Mouse (Mus musculus) neural tube, embryonic 10.5 days (tissue): ENCODE data around the gene Nfasc.

Experiments used
- DNase-seq: peaks from one replicate; pipeline ENCODE4 v3.0.0-alpha.2; 2017; ENCODE audit warnings: low spot score; ENCODE audit errors: extremely low spot score

Gene Nfasc

DNA sequence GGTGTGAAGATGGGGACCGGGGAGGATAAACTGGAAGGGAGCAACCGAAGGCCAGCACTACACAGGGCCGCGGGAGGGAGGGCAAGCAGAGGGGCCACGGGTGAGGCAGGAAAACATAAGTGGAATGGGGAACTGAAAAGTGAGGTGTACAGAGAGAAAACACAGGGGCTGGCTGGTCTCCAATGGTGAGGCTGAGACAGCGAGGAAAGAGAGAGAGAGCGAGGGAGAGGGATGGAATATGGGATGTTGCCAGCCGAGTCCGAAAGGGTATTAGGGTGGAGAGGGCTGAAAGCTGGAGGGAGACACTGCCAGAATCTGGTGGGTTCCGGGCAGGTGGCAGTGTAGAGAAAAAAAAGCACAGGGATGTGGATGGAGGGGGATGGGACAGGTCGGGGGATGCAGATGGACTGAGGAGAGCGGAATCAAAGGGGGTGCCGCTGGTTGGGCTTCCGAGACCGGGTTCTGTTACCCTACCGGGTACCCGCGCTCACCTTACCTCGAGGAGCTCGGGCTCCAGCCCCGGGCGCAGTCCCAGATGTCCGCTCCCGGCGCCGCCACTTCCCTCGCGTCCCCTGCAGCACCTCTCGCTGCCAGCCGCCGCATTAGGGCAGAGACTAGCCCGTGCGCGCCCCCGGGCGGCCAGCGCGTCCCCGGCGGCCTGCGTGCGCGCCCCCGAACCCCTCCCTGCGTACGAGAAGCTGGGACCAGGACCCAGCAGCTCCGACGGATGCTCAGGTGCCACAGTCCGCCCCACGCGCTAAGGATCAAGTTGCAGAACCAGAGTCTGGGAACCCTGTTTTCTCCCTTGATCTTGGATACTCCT lies at the start of gene Nfasc:
TSS of gene Nfasc (minus strand) at position 623 of the 823 bp plus-strand sequence.
- DNase-seq, result peak; percentile 90

- no peak for DNase-seq
These were observed 49.5 kb upstream of the Nfasc start for GRCm38 (mm10) chr1:132791049-132791448.

DNA sequence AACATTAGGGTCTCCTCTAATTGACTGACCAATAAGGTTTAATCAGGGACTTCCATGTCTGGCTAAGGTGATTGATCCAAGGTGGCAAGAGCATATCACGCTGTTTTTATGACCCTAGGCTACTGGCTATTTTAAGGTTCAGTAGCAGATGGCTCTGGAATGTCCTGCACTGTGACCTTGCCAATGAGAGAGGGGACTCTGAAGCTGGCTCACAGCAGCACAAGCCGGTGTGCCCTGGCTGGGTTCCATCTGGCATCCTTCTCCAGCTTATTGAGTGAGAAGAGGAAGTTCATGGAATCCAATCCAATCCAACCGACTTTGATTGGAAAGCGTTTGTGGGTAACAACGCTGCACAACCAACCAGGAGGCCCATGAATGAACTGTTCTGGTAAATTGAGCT lies 45.3 kb upstream of the Nfasc start:
- no peak for DNase-seq

DNA sequence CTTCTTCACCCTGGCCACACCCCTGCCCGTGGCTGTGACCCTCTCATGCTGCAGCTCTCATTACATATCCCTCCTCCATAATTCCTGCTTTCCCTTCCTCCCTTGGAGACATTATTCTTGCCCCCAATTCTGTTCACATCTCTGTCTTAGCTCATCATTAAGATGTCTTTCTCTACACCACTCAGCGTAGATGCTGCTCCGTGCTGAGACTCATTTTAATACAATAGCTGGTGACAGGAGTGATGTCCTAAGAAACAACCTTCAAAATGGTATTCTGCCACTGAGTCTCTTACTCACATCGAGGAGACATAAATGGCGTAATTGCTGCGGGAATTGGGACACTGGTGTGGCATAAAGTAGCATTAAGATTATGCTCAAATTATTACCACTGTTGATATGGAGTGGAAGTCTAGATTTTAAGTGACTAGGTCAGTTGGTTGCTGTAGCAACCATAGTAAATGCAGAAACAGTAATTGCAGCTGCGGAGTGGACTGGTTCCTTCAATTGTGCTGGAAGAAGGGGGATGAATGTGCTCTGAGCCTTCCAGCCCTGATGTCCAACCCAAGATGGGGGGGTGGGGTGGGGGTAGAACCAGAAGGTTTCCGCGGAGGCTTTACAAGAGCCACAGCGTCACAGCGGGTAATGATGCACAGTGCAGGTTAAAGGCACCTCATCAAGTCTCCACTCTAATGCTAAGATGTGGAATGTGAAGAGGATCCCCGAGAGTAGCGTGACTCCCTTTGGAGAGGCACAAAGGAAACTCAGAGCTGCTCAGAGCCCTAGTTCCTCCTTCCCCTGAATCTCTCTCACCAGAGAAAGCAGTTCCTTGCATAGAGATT lies 40.2 kb upstream of the Nfasc start:
- no peak for DNase-seq

DNA sequence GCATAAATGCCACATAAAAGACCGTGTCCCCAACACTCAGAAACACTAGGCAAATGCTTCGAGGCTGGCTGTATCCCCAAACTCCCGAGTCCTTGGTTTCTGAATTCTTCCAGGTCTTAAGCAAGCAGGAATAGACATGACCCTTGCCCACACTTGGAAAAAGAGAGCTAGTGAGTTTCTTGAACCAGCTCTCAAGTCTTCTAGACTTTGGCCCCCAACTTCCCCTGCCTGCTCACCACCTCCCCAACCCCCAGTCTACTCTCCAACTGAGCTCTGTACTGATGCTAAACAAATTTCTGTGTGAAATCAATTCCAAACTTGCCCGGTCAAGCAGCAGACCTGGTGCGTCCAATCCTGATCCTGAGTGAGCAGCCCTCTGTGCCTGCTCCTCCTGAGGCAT lies 39.4 kb upstream of the Nfasc start:
- no peak for DNase-seq

DNA sequence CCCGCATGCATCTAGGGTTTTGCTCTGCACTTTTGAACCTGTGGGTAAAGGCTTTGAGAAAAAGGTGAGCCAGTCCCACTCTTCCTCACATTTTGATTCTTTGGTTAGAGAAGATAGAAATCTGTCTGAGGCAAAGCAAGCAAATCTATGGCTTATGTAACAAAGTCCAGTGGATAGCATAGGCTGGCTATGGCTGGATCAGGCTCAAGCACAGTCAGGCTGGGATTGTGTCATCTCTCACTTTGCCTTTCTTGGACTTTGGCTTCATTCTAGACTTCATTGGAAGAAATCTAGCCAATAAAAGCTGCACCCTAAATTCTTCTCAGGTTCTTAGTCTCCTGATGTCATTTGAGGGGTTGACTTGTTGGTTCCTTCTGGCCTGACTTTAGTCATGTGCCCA lies 38.7 kb upstream of the Nfasc start:
- no peak for DNase-seq

- DNase-seq, result no peak
These were observed 33.4 kb upstream of the Nfasc start for GRCm38 (mm10) chr1:132774959-132775358.

- peak; percentile 41 for DNase-seq
These were observed 29.8 kb upstream of the Nfasc start for GRCm38 (mm10) chr1:132771377-132771776.

GRCm38 (mm10) chr1:132769559-132769958 lies 28.0 kb upstream of the Nfasc start:
- no peak for DNase-seq

GRCm38 (mm10) chr1:132767422-132767821 lies 25.8 kb upstream of the Nfasc start:
- DNase-seq, result no peak

- DNase-seq, result peak; percentile 49
These were observed 24.5 kb upstream of the Nfasc start for GRCm38 (mm10) chr1:132765887-132766651.

GRCm38 (mm10) chr1:132765222-132765621 lies 23.6 kb upstream of the Nfasc start:
- no peak for DNase-seq

DNA sequence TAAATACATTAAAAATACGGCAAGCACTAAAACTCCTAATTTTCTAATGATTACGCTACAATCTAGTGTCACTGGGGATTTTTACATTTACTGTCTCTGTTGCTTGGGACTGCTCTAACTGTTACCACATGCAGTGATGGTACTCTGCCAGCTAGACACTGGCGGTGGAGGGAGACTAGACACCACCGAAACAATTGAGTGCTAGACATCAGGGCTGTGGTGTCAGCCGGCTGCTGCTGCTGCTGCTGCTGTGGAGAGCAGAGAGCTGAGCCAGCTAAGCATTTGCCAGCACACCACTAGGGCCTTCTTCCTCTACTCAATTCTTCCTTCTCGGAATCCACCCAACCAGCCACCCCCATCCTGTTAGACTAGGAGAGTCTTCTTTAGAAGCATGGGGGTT lies 17.8 kb upstream of the Nfasc start:
- no peak for DNase-seq

DNA sequence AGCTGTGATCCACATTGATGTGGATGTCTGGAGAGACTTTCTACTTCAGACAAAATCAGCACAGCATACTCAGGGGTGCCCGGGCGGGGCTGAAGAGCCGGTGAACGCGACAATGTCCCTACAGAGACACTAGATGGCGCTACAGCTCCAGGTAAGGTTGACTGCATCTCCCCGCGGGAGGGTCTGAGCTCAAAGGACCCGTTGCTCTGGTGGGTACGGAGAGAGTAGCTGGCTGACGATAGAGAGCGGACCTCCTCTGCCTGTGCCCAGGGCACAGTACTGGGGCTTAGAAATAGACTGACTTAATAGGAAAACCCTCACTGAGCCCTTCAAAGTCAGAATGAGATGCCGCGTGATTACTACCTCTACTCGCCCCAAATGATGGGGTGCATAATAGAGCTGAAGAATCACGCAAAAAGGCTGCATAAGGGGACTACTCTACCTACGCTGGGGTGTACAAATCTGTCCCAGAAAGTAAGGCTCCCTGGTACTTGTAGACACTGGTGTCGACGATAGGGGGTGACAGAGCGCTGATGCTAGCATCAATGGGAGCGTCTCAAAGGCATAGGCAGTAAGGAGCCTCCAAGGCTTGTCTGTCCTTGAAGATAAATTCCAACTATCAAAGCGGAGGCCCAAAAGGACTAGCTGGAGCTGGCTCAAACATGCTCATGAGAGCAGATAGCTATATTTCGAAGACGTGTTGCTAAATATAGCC lies 17.2 kb upstream of the Nfasc start:
- peak; percentile 79 for DNase-seq

- no peak for DNase-seq
These were observed 13.6 kb upstream of the Nfasc start for GRCm38 (mm10) chr1:132755211-132755610.

DNA sequence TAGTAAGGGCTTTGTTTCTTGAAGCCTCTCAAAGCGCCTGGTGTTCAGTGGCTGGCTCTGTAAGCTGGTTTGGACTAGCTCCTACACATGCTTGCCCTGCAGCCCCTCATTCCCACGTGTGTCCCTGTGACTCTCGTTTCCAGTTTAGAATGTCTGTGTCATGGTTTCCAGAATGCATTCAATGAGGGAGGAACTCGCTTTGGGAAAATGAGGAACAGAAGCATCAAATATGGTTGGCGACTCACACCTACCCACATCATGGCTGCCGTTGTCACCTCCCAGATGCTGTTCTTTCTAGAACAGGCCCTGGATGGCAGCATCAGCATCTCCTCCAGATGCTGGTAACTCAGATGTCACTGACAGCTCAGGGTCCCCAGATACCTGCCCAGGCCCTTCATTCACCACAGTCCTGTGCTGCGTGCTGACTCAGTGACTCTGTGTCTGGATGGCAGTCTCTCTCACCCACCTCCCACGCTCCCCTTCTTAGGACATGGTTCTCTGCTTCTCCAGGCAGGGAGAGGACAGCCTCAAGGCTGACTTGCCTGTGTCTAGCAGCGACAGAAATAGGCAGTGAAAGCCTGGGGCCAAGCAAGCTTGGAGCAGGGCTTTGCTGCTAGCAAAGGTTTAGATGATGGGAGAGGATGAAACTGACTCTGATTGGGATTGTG lies 7.8 kb upstream of the Nfasc start:
- DNase-seq, result no peak

GRCm38 (mm10) chr1:132746302-132746701 lies 4.7 kb upstream of the Nfasc start:
- no peak for DNase-seq

GRCm38 (mm10) chr1:132745636-132746035 lies 4.0 kb upstream of the Nfasc start:
- no peak for DNase-seq

GRCm38 (mm10) chr1:132739077-132739521 lies 2.5 kb downstream of the Nfasc start:
- peak; percentile 26 for DNase-seq

DNA sequence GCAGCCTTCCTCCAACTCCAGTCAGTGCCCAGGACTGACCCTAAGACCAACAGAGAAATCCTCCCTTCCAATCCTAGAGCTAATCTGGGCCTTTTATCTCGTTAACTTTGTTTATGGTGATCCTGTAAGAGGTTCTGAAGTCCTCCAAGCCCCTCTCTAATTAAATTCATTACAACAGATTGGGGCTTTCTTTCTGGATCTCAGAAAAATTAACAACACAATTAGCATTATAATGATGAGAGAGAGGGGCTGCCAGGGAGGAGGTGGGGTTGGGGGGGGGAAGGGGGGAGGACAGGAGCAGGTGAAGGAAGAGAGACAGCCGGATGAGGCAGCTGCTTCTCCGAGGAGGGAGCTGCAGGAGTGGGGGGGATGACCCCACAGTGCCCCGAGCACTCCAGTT lies 5.4 kb downstream of the Nfasc start:
- no peak for DNase-seq
